Mouse (Mus musculus) heart, embryonic 12.5 days (tissue): ENCODE measurements around the gene Dcaf4. TPM values are rescaled to one million over a fixed set of nuclear protein-coding genes. Genes with fewer than 3 reads are reported as not detected.

Source experiments
- ATAC-seq: fragments of 200-750 bp; cut with Nextera tagmentation; 2 replicates; pipeline ENCODE4 v1.8.0; 2017; ENCODE audit warnings: moderate TSS enrichment, moderate library complexity; ENCODE audit not compliant: insufficient number of reproducible peaks, low FRiP score
- H3K27ac ChIP-seq: fragments of 300-500 bp; sonication (generic); 2 replicates; pipeline ENCODE4 v1.5.1; 2016; ENCODE audit warnings: mild to moderate bottlenecking, moderate library complexity; ENCODE audit not compliant: poor library complexity, severe bottlenecking
- H3K27me3 ChIP-seq: fragments of 300-500 bp; sonication (generic); replicated peaks from 2 replicates; pipeline ENCODE4 v1.6.1; 2016; ENCODE audit warnings: mild to moderate bottlenecking, moderate library complexity
- H3K36me3 ChIP-seq: fragments of 300-500 bp; sonication (generic); 2 replicates; pipeline ENCODE4 v1.6.1; 2016; ENCODE audit warnings: mild to moderate bottlenecking, moderate library complexity
- H3K4me1 ChIP-seq: fragments of 300-500 bp; sonication (generic); replicated peaks from 2 replicates; pipeline ENCODE4 v1.6.1; 2016; ENCODE audit warnings: mild to moderate bottlenecking
- H3K4me2 ChIP-seq: fragments of 300-500 bp; sonication (generic); 2 replicates; pipeline ENCODE4 v1.6.1; 2016; ENCODE audit warnings: mild to moderate bottlenecking, moderate library complexity
- H3K4me3 ChIP-seq: fragments of 300-500 bp; sonication (generic); 2 replicates; pipeline ENCODE4 v1.5.1; 2016; ENCODE audit warnings: mild to moderate bottlenecking
- H3K9ac ChIP-seq: fragments of 300-500 bp; sonication (generic); 2 replicates; pipeline ENCODE4 v1.6.1; 2016; ENCODE audit warnings: mild to moderate bottlenecking, moderate library complexity
- H3K9me3 ChIP-seq: fragments of 300-500 bp; sonication (generic); replicated peaks from 2 replicates; pipeline ENCODE4 v1.6.1; 2016; ENCODE audit warnings: mild to moderate bottlenecking, moderate library complexity
- WGBS: fragments of 180-500 bp; shearing (Covaris S2); methylation state at CpG from one replicate; pipeline ENCODE4 v1.1.7; 2016; 5-methylcytosine and 5-hydroxymethylcytosine counted together
- polyA plus RNA-seq: library from polyadenylated mRNA; unstranded; fragments of >200 nt; fragmentation: Nextera tagmentation; extraction: Ambion mirVana; gene quantifications from 2 replicates; pipeline ENCODE4 v1.2.1, GENCODE M21; 2016

Gene Dcaf4
- polyA plus RNA-seq, 1 experiment from 2014 or later, result 22.7 TPM

DNA sequence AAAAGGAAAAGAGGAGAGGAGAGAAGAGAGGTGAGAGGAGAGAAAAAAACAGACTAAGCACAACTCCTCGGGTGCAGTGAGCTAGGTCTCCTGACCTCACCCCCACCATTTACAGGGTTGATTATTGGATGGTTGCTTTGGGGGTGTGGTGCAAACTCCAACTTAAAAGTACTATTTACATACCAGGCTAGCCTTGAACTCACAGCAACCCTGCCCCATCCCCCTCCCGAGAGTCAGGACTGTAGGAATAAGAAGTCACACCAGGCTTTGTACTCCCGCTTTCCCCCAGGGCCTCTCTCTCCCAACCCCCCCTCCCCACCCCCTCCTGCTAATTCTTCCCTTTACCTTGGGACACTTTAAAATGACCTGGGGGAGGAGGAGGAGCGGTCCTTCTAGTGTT is 23.9 kb upstream of the Dcaf4 start:
- no peak overlapping the region for H3K4me3 ChIP-seq
- no peak for ATAC-seq
- H3K9me3 ChIP-seq, result no peaks in the 10 kb centered on the region; the same call in 1 of the 2 replicates
- WGBS, result 82% methylated on average over 4 of the region's 4 CpGs
- H3K4me2 ChIP-seq, result no peak overlapping the region
- no peaks in the 10 kb centered on the region for H3K36me3 ChIP-seq
- no peaks in the 10 kb centered on the region for H3K27me3 ChIP-seq
- no peak overlapping the region for H3K9ac ChIP-seq
- H3K4me1 ChIP-seq, result peaks cover 8% of the 10 kb centered on the region; the same call in 1 of the 2 replicates
- H3K27ac ChIP-seq, result no peak overlapping the region

DNA sequence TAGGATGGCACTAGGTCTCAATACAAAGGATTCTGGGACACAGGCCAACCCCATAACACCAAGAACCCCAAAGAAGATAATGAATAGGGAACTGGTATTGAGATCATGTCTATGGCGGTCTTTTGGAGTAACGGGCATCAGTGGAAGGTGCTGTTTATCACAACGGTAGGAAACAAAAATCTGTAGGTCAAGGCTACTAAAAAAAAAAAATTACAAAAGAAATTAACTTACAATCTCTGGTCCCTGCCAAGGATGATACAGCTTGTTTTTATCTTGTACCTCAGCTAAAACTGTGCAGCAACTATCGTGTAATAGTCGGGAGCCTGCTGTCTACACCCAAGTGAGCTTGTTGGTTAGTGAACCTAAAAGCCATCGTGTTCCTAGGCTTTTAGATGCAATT is 23.5 kb upstream of the Dcaf4 start:
- H3K9ac ChIP-seq, result no peak overlapping the region
- no peak for ATAC-seq
- H3K27ac ChIP-seq, result no peak overlapping the region
- no peak overlapping the region for H3K4me2 ChIP-seq
- no peaks in the 10 kb centered on the region for H3K36me3 ChIP-seq
- H3K27me3 ChIP-seq, result no peaks in the 10 kb centered on the region
- no peaks in the 10 kb centered on the region for H3K9me3 ChIP-seq
- no peak overlapping the region for H3K4me3 ChIP-seq
- 84% methylated on average over 6 of the region's 6 CpGs for WGBS
- peaks cover 8% of the 10 kb centered on the region; the same call in 1 of the 2 replicates for H3K4me1 ChIP-seq

- WGBS, result 79% methylated on average over 3 of the region's 3 CpGs
- ATAC-seq, result no peak
Measured at GRCm38 (mm10) chr12:83497959-83498358, 22.3 kb upstream of the Dcaf4 start.

GRCm38 (mm10) chr12:83499256-83499655 is 21.0 kb upstream of the Dcaf4 start:
- H3K27ac ChIP-seq, result no peak overlapping the region
- H3K36me3 ChIP-seq, result no peaks in the 10 kb centered on the region
- no peaks in the 10 kb centered on the region for H3K9me3 ChIP-seq
- no peak overlapping the region for H3K4me2 ChIP-seq
- H3K9ac ChIP-seq, result no peak overlapping the region
- H3K4me3 ChIP-seq, result no peak overlapping the region
- no peaks in the 10 kb centered on the region for H3K27me3 ChIP-seq
- no peak for ATAC-seq
- H3K4me1 ChIP-seq, result no peaks in the 10 kb centered on the region
- WGBS, result 78% methylated on average over 5 of the region's 5 CpGs

More at GRCm38 (mm10) chr12:83497959-83498358, 22.3 kb upstream of the Dcaf4 start:
- peaks cover 5% of the 10 kb centered on the region; the same call in 1 of the 2 replicates for H3K4me1 ChIP-seq
- H3K4me2 ChIP-seq, result no peak overlapping the region
- H3K27ac ChIP-seq, result no peak overlapping the region
- no peak overlapping the region for H3K9ac ChIP-seq
- no peaks in the 10 kb centered on the region for H3K27me3 ChIP-seq
- H3K4me3 ChIP-seq, result no peak overlapping the region
- no peaks in the 10 kb centered on the region for H3K36me3 ChIP-seq
- H3K9me3 ChIP-seq, result no peaks in the 10 kb centered on the region

DNA sequence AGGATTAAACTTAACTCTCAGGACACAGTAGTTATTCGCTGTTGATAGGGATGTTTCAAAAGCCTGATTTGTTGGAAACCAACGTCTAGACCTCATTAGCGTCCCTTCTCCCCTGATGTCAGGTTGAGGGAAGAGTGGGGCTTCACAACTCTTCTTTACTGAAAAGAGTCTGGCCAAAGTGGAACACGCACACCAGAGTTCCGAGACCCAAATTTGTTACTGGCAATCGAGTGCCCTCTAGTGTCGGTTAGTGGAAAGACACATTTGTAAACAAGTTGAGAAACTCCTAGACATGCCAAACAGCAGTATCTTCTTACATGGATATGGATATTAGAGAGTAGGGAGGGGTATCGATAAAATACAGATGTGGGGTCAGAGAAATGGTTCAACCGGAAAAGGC is 18.1 kb upstream of the Dcaf4 start:
- H3K9ac ChIP-seq, result no peak overlapping the region
- H3K4me2 ChIP-seq, result no peak overlapping the region
- H3K27me3 ChIP-seq, result no peaks in the 10 kb centered on the region
- H3K27ac ChIP-seq, result no peak overlapping the region
- H3K9me3 ChIP-seq, result no peaks in the 10 kb centered on the region
- no peak overlapping the region for H3K4me3 ChIP-seq
- 4% methylated on average over 9 of the region's 9 CpGs for WGBS
- no peaks in the 10 kb centered on the region for H3K4me1 ChIP-seq
- ATAC-seq, result no peak
- H3K36me3 ChIP-seq, result no peaks in the 10 kb centered on the region

GRCm38 (mm10) chr12:83506543-83506942 is 13.7 kb upstream of the Dcaf4 start:
- no peaks in the 10 kb centered on the region for H3K9me3 ChIP-seq
- H3K4me3 ChIP-seq, result no peak overlapping the region
- no peak overlapping the region for H3K4me2 ChIP-seq
- no peaks in the 10 kb centered on the region for H3K4me1 ChIP-seq
- H3K9ac ChIP-seq, result no peak overlapping the region
- WGBS, result 79% methylated on average over 10 of the region's 10 CpGs
- no peaks in the 10 kb centered on the region for H3K27me3 ChIP-seq
- no peak for ATAC-seq
- H3K27ac ChIP-seq, result no peak overlapping the region
- no peaks in the 10 kb centered on the region for H3K36me3 ChIP-seq

DNA sequence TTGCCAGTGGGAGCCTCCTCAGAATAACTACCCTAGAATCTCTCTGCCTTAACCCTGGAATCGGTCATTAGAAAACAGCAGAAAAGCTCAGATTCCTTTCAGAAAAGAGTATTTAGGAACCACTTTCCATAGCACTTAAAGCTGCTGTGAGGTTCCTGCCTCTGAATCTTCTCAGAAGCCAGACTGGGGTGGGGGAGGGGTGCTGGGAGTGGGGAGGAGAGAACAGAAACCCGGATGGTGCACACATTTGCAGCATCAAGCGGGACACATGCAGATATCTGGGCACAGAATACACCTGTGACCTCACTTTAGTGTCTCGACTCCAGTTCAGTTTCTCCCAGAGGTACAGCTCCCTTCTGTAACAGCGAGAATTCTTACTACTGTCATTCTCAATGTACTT is 9.7 kb upstream of the Dcaf4 start:
- Histone ChIP-seq H3K9me3 (no peaks in the 10 kb centered on the region), H3K4me3 (no peak overlapping the region), H3K4me2 (no peak overlapping the region), H3K27me3 (no peaks in the 10 kb centered on the region), H3K4me1 (peaks cover 12% of the 10 kb centered on the region), H3K27ac (no peak overlapping the region), H3K9ac (no peak overlapping the region), H3K36me3 (no peaks in the 10 kb centered on the region)
- WGBS, result 77% methylated on average over 5 of the region's 5 CpGs
- ATAC-seq, result no peak

GRCm38 (mm10) chr12:83512783-83513182 is 7.5 kb upstream of the Dcaf4 start:
- WGBS, result 37% methylated on average over 4 of the region's 4 CpGs
- no peak overlapping the region for H3K9ac ChIP-seq

DNA sequence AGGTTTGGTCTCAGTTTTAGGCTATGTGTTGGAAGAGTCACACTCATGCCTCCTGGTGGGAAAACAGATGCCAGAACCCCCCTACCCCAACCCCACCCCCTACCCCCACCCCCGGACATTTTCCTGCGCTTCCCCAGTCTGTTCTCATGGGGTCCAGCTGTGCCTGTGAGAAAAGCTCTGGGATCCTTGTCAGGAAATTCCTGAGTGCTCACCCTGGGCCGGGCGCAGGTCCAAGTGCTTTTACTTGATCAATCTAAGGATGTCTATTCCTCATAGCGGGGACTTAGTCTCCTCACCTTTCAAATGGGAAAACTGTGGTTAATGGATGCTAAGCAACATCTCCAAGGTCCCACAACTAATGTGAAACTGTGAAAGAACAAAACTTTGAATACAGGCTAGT is 7.1 kb upstream of the Dcaf4 start:
- Histone ChIP-seq H3K4me2 (no peak overlapping the region), H3K4me1 (peaks cover 15% of the 10 kb centered on the region), H3K9me3 (no peaks in the 10 kb centered on the region), H3K27me3 (no peaks in the 10 kb centered on the region), H3K27ac (no peak overlapping the region), H3K36me3 (no peaks in the 10 kb centered on the region), H3K9ac (no peak overlapping the region), H3K4me3 (no peak overlapping the region)
- no peak for ATAC-seq
- WGBS, result 15% methylated on average over 5 of the region's 5 CpGs

More at GRCm38 (mm10) chr12:83512783-83513182, 7.5 kb upstream of the Dcaf4 start:
- no peak for ATAC-seq
- H3K4me3 ChIP-seq, result no peak overlapping the region
- H3K4me2 ChIP-seq, result no peak overlapping the region
- peaks cover 15% of the 10 kb centered on the region for H3K4me1 ChIP-seq
- H3K36me3 ChIP-seq, result no peaks in the 10 kb centered on the region
- no peaks in the 10 kb centered on the region for H3K27me3 ChIP-seq
- no peaks in the 10 kb centered on the region for H3K9me3 ChIP-seq
- no peak overlapping the region for H3K27ac ChIP-seq

GRCm38 (mm10) chr12:83514216-83514615 is 6.0 kb upstream of the Dcaf4 start:
- H3K4me3 ChIP-seq, result no peak overlapping the region
- H3K9me3 ChIP-seq, result no peaks in the 10 kb centered on the region
- no peak overlapping the region for H3K27ac ChIP-seq
- H3K9ac ChIP-seq, result no peak overlapping the region
- no peaks in the 10 kb centered on the region for H3K27me3 ChIP-seq
- ATAC-seq, result no peak
- no peaks in the 10 kb centered on the region for H3K36me3 ChIP-seq
- 74% methylated on average over 4 of the region's 4 CpGs for WGBS
- no peak overlapping the region for H3K4me2 ChIP-seq
- H3K4me1 ChIP-seq, result peaks cover 15% of the 10 kb centered on the region

DNA sequence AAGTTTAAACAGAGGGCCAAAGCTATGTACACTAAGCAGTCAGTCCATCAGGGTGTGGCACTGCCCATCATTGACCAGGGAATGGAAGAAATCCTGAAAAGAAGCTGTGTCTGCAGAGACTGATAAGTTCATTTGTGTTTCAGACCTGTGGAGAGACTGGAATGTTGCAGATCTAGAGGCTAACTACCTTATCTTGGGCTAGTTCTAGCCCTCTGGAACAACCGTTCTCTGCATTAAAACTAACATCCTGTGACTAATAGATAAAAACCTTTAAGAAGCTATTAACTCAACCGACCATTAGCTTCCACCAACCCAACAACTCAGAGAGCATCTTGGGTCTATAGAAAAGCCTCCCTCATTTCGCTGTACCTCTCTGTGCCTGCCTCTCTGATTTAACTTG is 2.7 kb upstream of the Dcaf4 start:
- H3K4me2 ChIP-seq, result no peak overlapping the region
- no peaks in the 10 kb centered on the region for H3K27me3 ChIP-seq
- peaks cover 25% of the 10 kb centered on the region for H3K4me1 ChIP-seq
- H3K4me3 ChIP-seq, result no peak overlapping the region
- no peak overlapping the region for H3K9ac ChIP-seq
- no peak overlapping the region for H3K27ac ChIP-seq
- H3K9me3 ChIP-seq, result no peaks in the 10 kb centered on the region
- WGBS, result 56% methylated on average over 3 of the region's 3 CpGs
- ATAC-seq, result no peak
- H3K36me3 ChIP-seq, result no peaks in the 10 kb centered on the region

DNA sequence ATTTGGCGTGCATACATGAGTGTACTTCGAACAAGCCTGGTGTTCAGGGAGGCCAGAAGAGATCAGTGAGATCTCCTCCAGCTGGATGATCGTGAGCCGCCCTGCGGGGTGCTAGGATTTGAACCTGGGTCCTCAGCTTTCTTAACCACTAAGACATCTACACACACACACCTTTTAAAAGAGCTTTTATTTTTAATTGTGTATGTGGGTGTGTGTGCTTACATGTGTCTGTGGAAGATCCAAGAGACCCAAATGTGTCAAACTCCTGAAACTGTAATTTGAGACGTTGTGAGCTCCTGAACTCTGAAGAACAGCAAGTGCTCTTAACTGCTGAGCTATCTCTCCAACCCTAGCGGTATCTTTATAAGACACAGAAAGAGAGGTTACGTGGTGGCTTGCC is 817 bp downstream of the Dcaf4 start:
- 31% methylated on average over 8 of the region's 8 CpGs for WGBS
- H3K4me1 ChIP-seq, result peaks cover 41% of the 10 kb centered on the region
- H3K27ac ChIP-seq, result no peak overlapping the region
- no peaks in the 10 kb centered on the region for H3K27me3 ChIP-seq
- H3K4me3 ChIP-seq, result peak overlapping the region; percentile 86
- no peak for ATAC-seq
- H3K4me2 ChIP-seq, result peak overlapping the region; percentile 65
- peak overlapping the region; percentile 78 for H3K9ac ChIP-seq
- H3K36me3 ChIP-seq, result no peaks in the 10 kb centered on the region
- H3K9me3 ChIP-seq, result no peaks in the 10 kb centered on the region
